Mouse (Mus musculus) heart, postnatal 0 days (tissue): ENCODE data around the gene Gm7137.

Source experiments
- CTCF ChIP-seq: IDR thresholded peaks from 2 replicates; pipeline ENCODE4 v1.5.1; 2016; ENCODE audit warnings: antibody characterized with exemption, control low read depth, low read depth
- EP300 ChIP-seq: IDR thresholded peaks from 2 replicates; pipeline ENCODE4 v1.6.1; 2016; ENCODE audit warnings: antibody characterized with exemption, low read depth

DNA sequence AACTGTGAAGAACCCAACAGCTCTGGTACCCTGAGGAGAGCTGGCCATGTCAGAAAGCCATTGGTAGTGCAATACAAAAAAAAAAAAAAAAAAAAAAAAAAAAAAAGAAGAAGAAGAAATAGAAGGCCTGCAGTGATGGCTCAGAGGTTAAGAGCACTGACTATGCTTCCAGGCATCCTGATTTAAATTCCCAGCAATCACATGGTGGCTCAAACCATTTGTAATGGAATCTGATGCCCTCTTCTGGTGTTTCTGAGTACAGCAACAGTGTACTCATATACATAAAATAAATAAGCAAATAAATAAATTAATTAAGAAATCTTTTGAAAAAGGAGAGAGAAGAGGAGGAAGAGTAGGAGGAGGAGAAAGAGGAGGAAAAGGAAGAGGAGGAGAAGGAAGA, 34.6 kb downstream of the Gm7137 start:
- TF ChIP-seq CTCF = no peak
- no peak for TF ChIP-seq EP300
